Mouse (Mus musculus) ES-E14 (cell line): Measurements from ENCODE around the gene Med24.

ENCODE experiments used
- HCFC1 ChIP-seq: IDR thresholded peaks from 2 replicates; pipeline ENCODE4 v1.6.1; 2012; ENCODE audit warnings: low read length, inconsistent platforms, borderline replicate concordance; ENCODE audit not compliant: insufficient read depth
- MAFK ChIP-seq: IDR thresholded peaks from 2 replicates; pipeline ENCODE4 v1.6.1; 2014; ENCODE audit warnings: mild to moderate bottlenecking, low read depth, low read length, inconsistent platforms; ENCODE audit not compliant: insufficient read depth

DNA sequence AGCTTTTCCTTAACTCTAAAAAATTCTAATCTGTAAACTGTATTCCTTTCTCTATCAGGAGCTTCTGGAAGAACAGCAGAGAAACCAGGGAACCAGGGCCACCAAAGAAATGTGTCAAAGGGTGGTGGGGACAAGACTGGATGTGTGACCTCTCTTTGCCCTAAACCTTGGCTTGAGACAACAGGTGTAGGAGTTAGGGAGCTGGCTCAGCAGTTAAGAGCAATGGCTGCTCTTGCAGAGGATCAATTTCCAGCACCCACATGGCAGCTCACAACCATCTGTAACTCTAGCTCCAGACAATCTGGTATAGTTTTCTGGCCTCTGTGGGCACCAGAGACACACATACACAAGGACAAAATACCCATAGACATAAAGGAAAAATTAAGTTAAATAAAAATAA, 48.7 kb upstream of the Med24 start:
- no peak for TF ChIP-seq HCFC1
- no peak for TF ChIP-seq MAFK
